Mouse (Mus musculus) left cerebral cortex, postnatal 36 days (tissue): Measurements from ENCODE around the gene Trip4. TPM values are rescaled to one million over a fixed set of nuclear protein-coding genes. Genes with fewer than 3 reads are reported as not detected.
"Not testable (repeated sequence)": the region's sequence is repeated elsewhere in the genome, so short reads cannot be mapped to it uniquely, and the experiment has no call there.

ENCODE experiments used
- DNase-seq, 2 experiments: peaks; one replicate each; pipeline ENCODE4 v3.0.0; 2021 to 2022; ENCODE audit warnings: low spot score in 2 of 2, mixed read lengths in 1 of 2
- intact Hi-C: fragments of 180-260 bp; cut with DNase I; formaldehyde crosslinking; loops from one replicate; pipeline ENCODE4 v1.15.1; 2025
- total RNA-seq, 2 experiments: library from RNA; stranded (reverse); gene quantifications; 2 replicates each; pipeline ENCODE4 v1.2.3; 2021

Trip4 gene
- total RNA-seq, 2 experiments from 2014 or later: 31.9 to 36.4 TPM

DNA sequence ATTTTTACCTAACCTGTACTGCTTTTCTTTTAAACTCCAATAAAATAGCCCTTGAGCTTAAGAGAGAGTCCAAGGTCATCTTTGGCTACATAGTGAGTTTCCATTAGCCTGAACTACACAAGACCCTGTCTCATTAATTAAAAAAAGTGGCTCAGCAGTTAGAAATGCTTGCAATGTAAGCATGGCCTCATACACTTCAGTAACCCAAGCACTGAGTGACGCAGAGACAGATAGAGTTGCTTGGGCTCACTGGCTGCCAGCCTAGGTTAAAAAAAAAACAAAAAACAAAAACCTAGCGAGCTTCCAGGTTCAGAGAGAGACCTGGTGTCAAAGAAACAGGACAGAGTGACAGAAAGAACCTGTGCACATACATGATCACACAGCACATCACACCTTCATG is 95.8 kb downstream of the Trip4 start:
- intact Hi-C loops: no loop called here
- DNase-seq: no peak

DNA sequence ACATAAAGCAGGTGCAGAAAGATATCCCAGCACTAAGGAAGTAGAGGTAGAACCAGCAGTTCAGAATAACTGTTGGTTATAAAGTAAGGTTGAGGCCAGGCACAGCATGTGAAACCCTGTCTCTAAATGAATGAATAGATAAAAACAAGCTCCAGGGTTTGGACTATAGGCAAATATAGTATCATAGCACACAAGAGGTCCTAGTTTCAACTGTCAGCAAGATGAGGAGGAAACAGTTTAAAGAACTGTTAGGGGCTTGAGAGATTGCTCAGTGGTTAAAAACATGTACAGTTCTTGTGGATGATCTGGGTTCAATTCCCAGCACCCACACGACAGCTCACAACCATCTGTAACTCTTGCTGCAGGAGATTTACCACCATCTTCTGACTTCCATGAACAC is 96.8 kb downstream of the Trip4 start:
- no peak for DNase-seq
- intact Hi-C loops: no loop called here

- DNase-seq: no peak
- intact Hi-C loops: no loop called here
Measured at GRCm38 (mm10) chr9:65807818-65808217, 100.8 kb downstream of the Trip4 start.

DNA sequence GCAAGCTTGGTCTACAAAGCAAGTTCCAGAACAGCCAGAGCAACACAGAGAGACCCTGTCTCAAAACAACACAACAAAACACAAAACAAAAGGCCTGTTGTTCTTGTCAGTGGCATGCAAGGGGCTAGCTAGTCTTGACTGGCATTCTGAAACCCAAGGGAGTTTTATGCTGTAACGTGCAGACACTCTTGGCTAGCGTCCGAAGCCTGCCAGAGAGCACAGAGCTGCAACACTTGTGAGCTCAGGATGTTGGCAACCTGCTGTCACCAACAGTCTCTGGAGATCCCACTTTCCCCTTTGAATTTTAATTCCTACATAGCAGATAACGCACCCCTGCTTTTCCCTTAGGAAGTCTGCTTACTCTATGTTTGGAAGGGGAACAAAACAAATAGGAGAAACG is 101.3 kb downstream of the Trip4 start:
- intact Hi-C loops: no loop called here
- no peak for DNase-seq

GRCm38 (mm10) chr9:65799770-65800169 is 108.8 kb downstream of the Trip4 start:
- no peak for DNase-seq
- intact Hi-C loops: no loop called here

- no peak for DNase-seq
- intact Hi-C loops: no loop called here
Measured at GRCm38 (mm10) chr9:65795651-65796050, 112.9 kb downstream of the Trip4 start.

DNA sequence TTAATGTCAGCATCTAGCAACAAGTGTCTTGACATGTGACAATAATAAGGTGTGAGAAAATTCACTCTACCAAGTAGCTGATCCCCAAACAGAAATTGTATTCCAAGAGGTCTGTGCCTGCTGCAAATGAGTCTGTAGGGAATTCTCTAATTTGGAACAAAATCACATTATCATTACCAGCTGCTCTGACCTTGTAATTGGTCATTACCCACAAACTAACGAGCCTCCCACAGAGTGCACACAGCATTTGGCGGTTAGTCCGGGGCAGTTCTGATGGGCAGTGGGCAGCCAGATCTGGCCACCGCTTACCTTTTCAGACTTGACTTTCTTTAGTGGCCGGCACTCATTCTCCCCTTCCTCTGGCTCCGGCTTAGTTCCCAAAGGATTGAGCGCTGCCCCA is 114.3 kb downstream of the Trip4 start:
- intact Hi-C loops: no loop called here

GRCm38 (mm10) chr9:65793506-65793905 is 115.1 kb downstream of the Trip4 start:
- DNase-seq: no peak
- intact Hi-C loops: no loop called here

More for the DNA sequence above, 114.3 kb downstream of the Trip4 start:
- DNase-seq: no peak

GRCm38 (mm10) chr9:65793086-65793485 is 115.5 kb downstream of the Trip4 start:
- DNase-seq: no peak
- intact Hi-C loops: no loop called here

GRCm38 (mm10) chr9:65791846-65792245 is 116.7 kb downstream of the Trip4 start:
- intact Hi-C loops: no loop called here
- no peak for DNase-seq

DNA sequence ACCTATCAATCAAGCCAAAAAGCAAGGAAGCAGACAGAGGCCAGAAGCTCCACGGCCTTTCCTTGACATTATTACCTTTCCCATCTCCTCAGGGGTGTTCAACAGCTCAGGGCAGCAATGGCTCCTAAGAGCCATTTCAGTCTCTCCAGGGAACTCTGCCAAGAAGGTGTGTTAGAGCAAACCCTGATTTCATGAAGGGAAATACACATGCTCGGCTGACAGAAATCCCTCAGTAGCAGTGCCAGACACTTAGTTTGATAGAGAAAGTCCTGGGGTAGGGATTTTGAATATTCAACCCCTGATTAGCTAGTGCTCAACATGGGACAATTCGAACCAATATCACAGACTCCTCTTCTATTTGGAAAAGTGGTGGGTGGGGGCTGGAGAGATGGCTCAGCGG is 117.5 kb downstream of the Trip4 start:
- intact Hi-C loops: no loop called here
- DNase-seq: no peak

GRCm38 (mm10) chr9:65789788-65790187 is 118.8 kb downstream of the Trip4 start:
- DNase-seq: no peak
- intact Hi-C loops: loop anchor here (5.0 kb wide), 1 partner anchor 38 kb away; the partner anchor contains the start of gene Zfp609

DNA sequence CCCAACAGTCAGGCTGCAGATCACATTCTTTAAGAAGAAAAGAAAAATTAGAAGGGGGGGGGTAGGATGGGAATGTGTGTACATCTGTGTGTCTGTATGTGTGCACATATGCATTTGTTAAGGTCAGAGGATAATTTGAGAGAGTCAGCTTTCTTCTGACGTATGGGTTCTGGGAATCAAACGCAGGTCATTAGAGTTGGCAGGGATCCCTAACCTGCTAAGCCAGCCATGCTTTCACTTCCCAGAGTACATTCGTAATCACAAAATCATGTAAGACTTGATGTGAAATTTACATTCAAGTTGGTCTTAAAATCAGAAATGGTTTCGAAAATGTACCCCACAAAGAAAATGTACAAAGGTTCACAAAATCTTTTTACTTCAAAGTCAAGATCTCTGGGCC is 120.0 kb downstream of the Trip4 start:
- DNase-seq: no peak
- intact Hi-C loops: loop anchor here (5.0 kb wide), 1 partner anchor 39 kb away; the partner anchor contains the start of gene Zfp609

DNA sequence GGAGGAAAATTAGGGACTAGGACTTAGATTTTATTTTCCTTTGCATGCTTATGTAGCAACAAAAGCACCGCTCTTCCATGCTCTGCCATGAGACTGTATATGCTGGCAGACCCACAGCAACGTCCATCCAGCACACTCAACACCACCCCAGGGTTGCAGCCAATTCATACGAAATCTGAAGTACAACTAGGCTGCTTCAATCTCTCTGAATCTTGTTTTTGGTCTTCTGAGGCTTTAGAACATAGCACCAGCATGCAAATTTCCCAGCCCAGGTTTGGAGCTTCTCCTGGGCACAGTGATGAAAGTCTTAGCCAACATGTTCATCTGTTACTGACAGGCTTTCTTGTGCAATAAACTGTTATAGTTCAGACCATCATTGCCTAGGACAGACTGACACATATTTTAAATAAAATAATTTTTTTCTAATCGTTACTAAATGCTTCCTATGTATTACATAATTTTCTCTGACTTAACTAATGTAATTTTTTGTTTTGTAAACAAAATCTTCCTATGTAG is 120.7 kb downstream of the Trip4 start:
- DNase-seq: no peak
- intact Hi-C loops: loop anchor here (5.0 kb wide), 1 partner anchor 39 kb away; the partner anchor contains the start of gene Zfp609

DNA sequence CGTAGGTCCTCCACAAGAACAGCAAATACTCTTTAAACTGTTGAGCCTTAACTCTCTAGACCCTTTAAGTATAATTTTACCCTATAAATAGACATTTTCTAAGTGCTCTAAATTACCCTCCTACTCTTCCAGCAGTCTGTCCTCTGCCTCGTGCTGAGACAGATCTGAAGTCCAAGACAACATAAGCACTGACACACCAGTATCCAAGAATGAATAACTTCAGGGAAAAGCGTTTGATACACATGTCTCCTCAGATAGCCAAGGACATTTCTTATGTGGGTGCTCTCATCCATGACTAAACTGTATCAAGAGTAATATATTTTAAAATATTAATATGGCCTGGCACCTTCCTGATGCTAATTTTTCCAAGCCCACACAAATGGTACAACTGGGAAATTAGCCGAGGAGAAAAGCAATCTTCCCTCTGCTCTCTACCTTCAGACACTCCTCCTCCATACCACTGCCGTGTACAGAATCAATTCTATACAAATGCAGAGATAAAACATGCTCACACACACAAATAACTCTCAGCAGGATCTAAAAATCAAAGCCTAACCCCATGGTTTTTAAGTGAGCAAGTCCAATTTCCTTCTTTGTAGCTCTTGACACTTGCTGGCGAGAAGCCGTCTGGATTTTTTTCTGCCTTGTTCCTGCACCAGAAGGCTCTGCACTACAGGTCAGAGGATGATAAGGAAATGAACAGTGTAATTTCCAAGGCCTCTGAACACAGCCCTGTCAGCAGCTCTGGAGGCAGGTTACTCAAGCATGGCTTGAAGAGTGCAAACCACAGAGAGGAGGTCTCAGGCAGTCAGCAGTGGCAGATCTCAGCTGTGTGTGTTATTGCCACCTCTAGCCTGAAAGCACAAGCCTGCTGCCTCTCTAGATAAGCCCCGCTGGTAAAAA is 121.5 kb downstream of the Trip4 start:
- intact Hi-C loops: loop anchor here (5.0 kb wide), 1 partner anchor 40 kb away; the partner anchor contains the start of gene Zfp609
- DNase-seq: no peak

- DNase-seq: no peak
- intact Hi-C loops: loop anchor here (5.0 kb wide), 1 partner anchor 41 kb away; the partner anchor contains the start of gene Zfp609
Measured at GRCm38 (mm10) chr9:65785772-65786368, 122.7 kb downstream of the Trip4 start.

DNA sequence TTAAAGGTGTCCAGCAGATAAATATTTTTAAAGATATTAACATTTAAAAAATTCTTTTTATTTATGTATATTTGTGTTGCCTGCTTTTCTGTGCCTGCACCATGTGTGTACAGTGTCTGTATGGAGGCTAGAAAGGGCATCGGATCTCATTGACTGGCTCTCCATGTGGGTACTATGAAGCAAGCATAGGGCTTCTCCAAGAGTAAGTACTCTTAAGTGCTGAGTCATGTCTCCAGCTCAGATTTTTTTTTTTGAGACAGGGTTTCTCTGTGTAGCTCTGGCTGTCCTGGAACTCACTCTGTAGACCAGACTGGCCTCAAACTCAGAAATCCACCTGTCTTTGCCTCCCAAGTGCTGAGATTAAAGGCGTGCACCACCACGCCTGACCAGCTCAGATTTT is 129.0 kb downstream of the Trip4 start:
- DNase-seq, intact Hi-C loops: not testable (repeated sequence)
